Mouse (Mus musculus): Measurements from ENCODE around the gene Ovol2. TPM values are rescaled to one million over a fixed set of nuclear protein-coding genes. Genes with fewer than 3 reads are reported as not detected.
A peak's percentile ranks its signal among the peaks of the same experiment; 100 is the strongest.

Gene Ovol2
- polyA plus RNA-seq, 1 experiment = not detected

- TF ChIP-seq CTCF (IDR thresholded peaks at IDR 0.05; ENCODE audit: insufficient read depth, low read depth, low read length) (no peak), POLR2A (IDR thresholded peaks at IDR 0.05; ENCODE audit: insufficient read depth, low read depth, low read length) (no peak)
- no peak overlapping the region for H3K4me3 ChIP-seq (ENCODE audit: insufficient read depth, low read depth, low read length)
- 65% methylated on average over 8 of the region's 8 CpGs for WGBS
Measured at GRCm38 (mm10) chr2:144274741-144275140, 57.2 kb downstream of the Ovol2 start.

GRCm38 (mm10) chr2:144272088-144272487 is 59.9 kb downstream of the Ovol2 start:
- TF ChIP-seq CTCF (IDR thresholded peaks at IDR 0.05; ENCODE audit: insufficient read depth, low read depth, low read length) (no peak), POLR2A (IDR thresholded peaks at IDR 0.05; ENCODE audit: insufficient read depth, low read depth, low read length) (no peak)
- H3K4me1 ChIP-seq (ENCODE audit: control insufficient read depth, insufficient read depth, low read length) = peaks cover 5% of the 10 kb centered on the region; the same call in 1 of the 2 replicates
- 92% methylated on average over 12 of the region's 12 CpGs for WGBS
- no peak overlapping the region for H3K4me3 ChIP-seq (ENCODE audit: insufficient read depth, low read depth, low read length)
- H3K27ac ChIP-seq (ENCODE audit: insufficient read depth, low read depth, low read length) = no peak overlapping the region

More at GRCm38 (mm10) chr2:144274741-144275140, 57.2 kb downstream of the Ovol2 start:
- Histone ChIP-seq H3K27ac (ENCODE audit: insufficient read depth, low read depth, low read length) (no peak overlapping the region), H3K4me1 (ENCODE audit: control insufficient read depth, insufficient read depth, low read length) (0 out of 2 replicates have a peak, but pooled peaks cover 3% of the 10 kb centered on the region)

GRCm38 (mm10) chr2:144270507-144271420 is 61.2 kb downstream of the Ovol2 start, which contains the start of the genes Mgme1 and Snx5:
Gene Mgme1 (plus strand): TSS chr2:144270663.
Gene Snx5 (minus strand): TSS chr2:144270906.
- 1% methylated on average over 93 of the region's 93 CpGs for WGBS
- TF ChIP-seq POLR2A (IDR thresholded peaks at IDR 0.05; ENCODE audit: insufficient read depth, low read depth, low read length) (peak; percentile 53; the same call in 1 of the 2 replicates), CTCF (IDR thresholded peaks at IDR 0.05; ENCODE audit: insufficient read depth, low read depth, low read length) (no peak)
- Histone ChIP-seq H3K4me3 (ENCODE audit: insufficient read depth, low read depth, low read length) (peak within 1 kb of the TSS; percentile 95), H3K27ac (ENCODE audit: insufficient read depth, low read depth, low read length) (peak within 1 kb of the TSS; percentile 99), H3K4me1 (ENCODE audit: control insufficient read depth, insufficient read depth, low read length) (peaks cover 5% of the 10 kb centered on the region; the same call in 1 of the 2 replicates)

- Histone ChIP-seq H3K4me1 (ENCODE audit: control insufficient read depth, insufficient read depth, low read length) (peaks cover 6% of the 10 kb centered on the region; the same call in 1 of the 2 replicates), H3K27ac (ENCODE audit: insufficient read depth, low read depth, low read length) (peak overlapping the region; percentile 79), H3K4me3 (ENCODE audit: insufficient read depth, low read depth, low read length) (peak overlapping the region; percentile 95)
- TF ChIP-seq CTCF (IDR thresholded peaks at IDR 0.05; ENCODE audit: insufficient read depth, low read depth, low read length) (no peak), POLR2A (IDR thresholded peaks at IDR 0.05; ENCODE audit: insufficient read depth, low read depth, low read length) (no peak)
- under 1% methylated on average over 33 of the region's 33 CpGs for WGBS
Measured at GRCm38 (mm10) chr2:144269679-144270475, 62.1 kb downstream of the Ovol2 start.

GRCm38 (mm10) chr2:144269306-144269650 is 62.7 kb downstream of the Ovol2 start:
- Histone ChIP-seq H3K4me1 (ENCODE audit: control insufficient read depth, insufficient read depth, low read length) (peaks cover 7% of the 10 kb centered on the region; the same call in 1 of the 2 replicates), H3K27ac (ENCODE audit: insufficient read depth, low read depth, low read length) (no peak overlapping the region), H3K4me3 (ENCODE audit: insufficient read depth, low read depth, low read length) (peak overlapping the region; percentile 31)
- 6% methylated on average over 11 of the region's 11 CpGs for WGBS
- no peak for TF ChIP-seq CTCF (IDR thresholded peaks at IDR 0.05; ENCODE audit: insufficient read depth, low read depth, low read length)

- Histone ChIP-seq H3K4me3 (ENCODE audit: insufficient read depth, low read depth, low read length) (no peak overlapping the region), H3K4me1 (ENCODE audit: control insufficient read depth, insufficient read depth, low read length) (peaks cover 7% of the 10 kb centered on the region; the same call in 1 of the 2 replicates), H3K27ac (ENCODE audit: insufficient read depth, low read depth, low read length) (no peak overlapping the region)
- TF ChIP-seq CTCF (IDR thresholded peaks at IDR 0.05; ENCODE audit: insufficient read depth, low read depth, low read length) (no peak), POLR2A (IDR thresholded peaks at IDR 0.05; ENCODE audit: insufficient read depth, low read depth, low read length) (no peak)
- WGBS = 36% methylated on average over 6 of the region's 6 CpGs
Measured at GRCm38 (mm10) chr2:144268446-144269305, 63.3 kb downstream of the Ovol2 start.

- no peak overlapping the region for H3K27ac ChIP-seq (ENCODE audit: insufficient read depth, low read depth, low read length)
- TF ChIP-seq POLR2A (IDR thresholded peaks at IDR 0.05; ENCODE audit: insufficient read depth, low read depth, low read length) = no peak
- 46% methylated on average over 1 of the region's 1 CpGs for WGBS
- no peak overlapping the region for H3K4me3 ChIP-seq (ENCODE audit: insufficient read depth, low read depth, low read length)
- H3K4me1 ChIP-seq (ENCODE audit: control insufficient read depth, insufficient read depth, low read length) = peaks cover 7% of the 10 kb centered on the region; the same call in 1 of the 2 replicates
Measured at GRCm38 (mm10) chr2:144267731-144268015, 64.3 kb downstream of the Ovol2 start.

- Histone ChIP-seq H3K4me3 (ENCODE audit: insufficient read depth, low read depth, low read length) (no peak overlapping the region), H3K27ac (ENCODE audit: insufficient read depth, low read depth, low read length) (no peak overlapping the region), H3K4me1 (ENCODE audit: control insufficient read depth, insufficient read depth, low read length) (peaks cover 7% of the 10 kb centered on the region; the same call in 1 of the 2 replicates)
- 66% methylated on average over 5 of the region's 5 CpGs for WGBS
- TF ChIP-seq CTCF (IDR thresholded peaks at IDR 0.05; ENCODE audit: insufficient read depth, low read depth, low read length) (no peak), POLR2A (IDR thresholded peaks at IDR 0.05; ENCODE audit: insufficient read depth, low read depth, low read length) (no peak)
Measured at GRCm38 (mm10) chr2:144267004-144267730, 64.8 kb downstream of the Ovol2 start.

Measured in olfactory bulb, adult 2 months (tissue).